Mouse (Mus musculus): ENCODE data around the gene Samd4. TPM values are rescaled to one million over a fixed set of nuclear protein-coding genes. Genes with fewer than 3 reads are reported as not detected.

The Samd4 gene
- polyA plus RNA-seq, 1 experiment: 0.02 TPM

DNA sequence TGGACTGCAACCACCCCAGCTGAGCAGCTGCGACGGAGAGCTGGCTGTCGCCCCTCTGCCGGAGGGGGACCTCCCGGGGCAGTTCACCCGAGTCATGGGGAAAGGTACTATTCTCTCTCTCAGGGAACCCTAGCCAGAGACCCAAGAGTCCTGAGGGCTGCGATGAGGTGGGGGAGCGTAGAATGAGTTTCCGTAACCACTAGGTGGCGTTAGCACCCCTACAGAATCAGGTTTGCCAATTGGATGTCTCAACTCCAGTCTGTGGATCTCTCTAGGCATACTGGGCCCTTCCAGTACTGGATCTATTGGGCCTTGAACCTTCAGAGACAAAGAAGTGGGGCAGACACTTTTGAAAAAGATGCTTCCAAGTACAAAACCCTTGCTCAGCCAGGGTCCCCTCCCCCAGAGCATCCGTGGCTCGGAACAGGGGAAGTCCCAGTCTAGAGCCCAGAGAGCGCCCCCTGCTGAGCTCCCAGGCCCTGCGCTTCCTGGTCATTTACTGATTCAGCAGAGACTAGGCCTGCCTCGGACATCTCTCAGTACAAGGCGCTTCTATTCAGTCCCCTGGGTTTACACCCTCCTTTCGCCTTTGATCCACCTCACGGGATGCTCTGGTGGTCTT lies 191.5 kb downstream of the Samd4 start:
- Histone ChIP-seq H3K4me1 (no peaks in the 10 kb centered on the region), H3K9me3 (no peaks in the 10 kb centered on the region)
- TF ChIP-seq FLI1 (IDR thresholded peaks at IDR 0.05; ENCODE audit: low read length): no peak
- TF ChIP-seq GATA1 (IDR thresholded peaks at IDR 0.05; ENCODE audit: borderline replicate concordance, low read length): no peak

GRCm38 (mm10) chr14:47075010-47075677 lies 192.5 kb downstream of the Samd4 start:
- peaks cover 42% of the 10 kb centered on the region for H3K27me3 ChIP-seq (replicated peaks)
- no peaks in the 10 kb centered on the region for H3K36me3 ChIP-seq (replicated peaks; ENCODE audit: low read length)
- H3K4me1 ChIP-seq: no peaks in the 10 kb centered on the region
- TF ChIP-seq GATA1 (IDR thresholded peaks at IDR 0.05; ENCODE audit: borderline replicate concordance, low read length) (no peak), FLI1 (IDR thresholded peaks at IDR 0.05; ENCODE audit: low read length) (no peak)
- H3K9me3 ChIP-seq: no peaks in the 10 kb centered on the region
- no peak overlapping the region for H3K4me3 ChIP-seq (replicated peaks)

More for the DNA sequence above, 191.5 kb downstream of the Samd4 start:
- Histone ChIP-seq H3K36me3 (replicated peaks; ENCODE audit: low read length) (no peaks in the 10 kb centered on the region), H3K27me3 (replicated peaks) (peaks cover 36% of the 10 kb centered on the region), H3K4me3 (replicated peaks) (no peak overlapping the region)

DNA sequence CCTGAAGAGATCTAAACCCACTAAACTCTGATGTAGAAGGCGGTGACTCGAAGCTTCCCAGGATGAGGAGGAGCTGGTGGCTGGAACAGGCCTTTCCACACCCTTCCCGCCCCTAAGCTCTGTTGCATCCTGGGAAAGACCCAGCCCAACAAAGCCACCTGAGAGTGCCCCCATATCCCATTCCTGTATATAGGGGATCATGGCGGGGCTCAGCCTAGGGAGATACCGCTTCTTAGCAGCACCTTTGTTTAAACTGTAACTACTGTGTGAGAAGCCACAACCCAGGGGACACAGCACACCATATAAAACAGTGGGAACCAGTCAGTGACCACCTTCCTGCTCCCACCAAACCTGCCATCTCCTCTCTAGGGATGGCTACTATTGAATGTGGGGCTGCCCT lies 193.2 kb downstream of the Samd4 start:
- no peaks in the 10 kb centered on the region for H3K4me1 ChIP-seq

GRCm38 (mm10) chr14:47076956-47077575 lies 194.4 kb downstream of the Samd4 start:
- Histone ChIP-seq H3K9me3 (no peaks in the 10 kb centered on the region), H3K4me1 (no peaks in the 10 kb centered on the region), H3K27me3 (replicated peaks) (peaks cover 51% of the 10 kb centered on the region), H3K36me3 (replicated peaks; ENCODE audit: low read length) (no peaks in the 10 kb centered on the region), H3K4me3 (replicated peaks) (no peak overlapping the region)
- no peak for TF ChIP-seq GATA1 (IDR thresholded peaks at IDR 0.05; ENCODE audit: borderline replicate concordance, low read length)
- TF ChIP-seq FLI1 (IDR thresholded peaks at IDR 0.05; ENCODE audit: low read length): no peak

More for the DNA sequence above, 193.2 kb downstream of the Samd4 start:
- TF ChIP-seq FLI1 (IDR thresholded peaks at IDR 0.05; ENCODE audit: low read length) (no peak), GATA1 (IDR thresholded peaks at IDR 0.05; ENCODE audit: borderline replicate concordance, low read length) (no peak)
- Histone ChIP-seq H3K4me3 (replicated peaks) (no peak overlapping the region), H3K27me3 (replicated peaks) (peaks cover 49% of the 10 kb centered on the region), H3K9me3 (no peaks in the 10 kb centered on the region), H3K36me3 (replicated peaks; ENCODE audit: low read length) (no peaks in the 10 kb centered on the region)

DNA sequence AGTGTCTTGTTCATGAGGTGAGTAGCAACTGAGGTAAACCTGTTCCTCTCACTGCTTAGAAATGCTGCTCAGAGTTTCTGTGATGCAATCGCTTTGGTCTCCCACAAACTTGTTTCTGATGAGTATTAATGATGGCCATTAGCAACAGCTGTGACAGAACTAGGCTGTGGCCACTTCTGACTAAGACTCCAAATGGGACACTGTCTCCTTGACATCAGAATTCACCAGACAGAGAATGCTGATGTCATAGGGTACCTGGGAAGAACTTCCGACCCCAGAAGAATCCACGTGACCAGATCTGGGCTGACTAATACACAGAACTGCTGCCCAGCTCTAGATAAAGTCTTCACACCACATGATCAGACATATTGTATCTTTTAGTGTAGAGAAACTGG lies 194.9 kb downstream of the Samd4 start:
- Histone ChIP-seq H3K4me3 (replicated peaks) (no peak overlapping the region), H3K4me1 (no peaks in the 10 kb centered on the region), H3K27me3 (replicated peaks) (peaks cover 49% of the 10 kb centered on the region), H3K9me3 (no peaks in the 10 kb centered on the region), H3K36me3 (replicated peaks; ENCODE audit: low read length) (no peaks in the 10 kb centered on the region)
- no peak for TF ChIP-seq GATA1 (IDR thresholded peaks at IDR 0.05; ENCODE audit: borderline replicate concordance, low read length)
- TF ChIP-seq FLI1 (IDR thresholded peaks at IDR 0.05; ENCODE audit: low read length): no peak

DNA sequence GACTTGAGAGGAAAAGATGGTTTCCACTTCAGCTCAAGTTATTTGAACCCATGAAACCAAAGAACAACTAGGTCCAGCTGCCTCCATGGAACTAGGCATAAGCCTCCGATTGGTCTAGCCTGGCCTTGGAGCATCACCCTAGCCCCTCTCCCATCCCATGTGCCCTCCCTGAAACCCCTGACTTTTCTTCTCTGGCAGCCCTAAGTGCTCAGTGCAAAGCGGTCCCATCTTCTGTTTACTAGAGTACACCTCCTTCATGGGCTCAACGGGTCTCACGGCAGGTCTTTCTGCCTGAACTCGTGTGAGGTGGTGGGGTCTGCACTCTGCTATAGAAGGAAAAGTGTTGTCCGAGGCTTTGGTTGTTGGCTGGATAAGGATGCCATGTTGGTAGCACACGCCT lies 197.3 kb downstream of the Samd4 start:
- Histone ChIP-seq H3K4me1 (no peaks in the 10 kb centered on the region), H3K9me3 (no peaks in the 10 kb centered on the region), H3K4me3 (replicated peaks) (no peak overlapping the region), H3K27me3 (replicated peaks) (peaks cover 56% of the 10 kb centered on the region), H3K36me3 (replicated peaks; ENCODE audit: low read length) (no peaks in the 10 kb centered on the region)
- no peak for TF ChIP-seq GATA1 (IDR thresholded peaks at IDR 0.05; ENCODE audit: borderline replicate concordance, low read length)
- no peak for TF ChIP-seq FLI1 (IDR thresholded peaks at IDR 0.05; ENCODE audit: low read length)

DNA sequence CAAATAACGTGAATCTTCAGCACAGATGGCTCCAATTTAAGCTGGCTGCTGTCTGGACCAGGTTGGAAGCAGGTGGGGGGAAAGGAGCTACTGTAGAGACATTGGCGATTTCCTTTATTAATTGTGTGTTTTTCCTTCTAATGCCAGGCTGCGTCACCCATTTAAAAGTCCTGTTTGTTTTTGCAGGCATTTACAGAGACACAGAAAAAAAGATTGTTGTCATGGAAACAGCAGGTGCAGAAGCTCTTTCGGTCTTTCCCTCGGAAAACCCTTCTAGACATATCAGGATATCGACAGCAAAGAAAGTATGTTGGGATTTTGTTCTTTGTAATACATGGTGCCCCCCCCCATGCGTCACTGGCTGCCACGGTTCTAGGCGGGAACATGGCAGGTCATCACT lies 200.7 kb downstream of the Samd4 start:
- Histone ChIP-seq H3K9me3 (no peaks in the 10 kb centered on the region), H3K4me3 (replicated peaks) (no peak overlapping the region), H3K27me3 (replicated peaks) (peaks cover 48% of the 10 kb centered on the region), H3K36me3 (replicated peaks; ENCODE audit: low read length) (no peaks in the 10 kb centered on the region), H3K4me1 (peaks cover 17% of the 10 kb centered on the region)
- TF ChIP-seq FLI1 (IDR thresholded peaks at IDR 0.05; ENCODE audit: low read length): no peak
- TF ChIP-seq GATA1 (IDR thresholded peaks at IDR 0.05; ENCODE audit: borderline replicate concordance, low read length): no peak

- Histone ChIP-seq H3K4me3 (replicated peaks) (no peak overlapping the region), H3K4me1 (peaks cover 18% of the 10 kb centered on the region), H3K36me3 (replicated peaks; ENCODE audit: low read length) (no peaks in the 10 kb centered on the region), H3K9me3 (no peaks in the 10 kb centered on the region), H3K27me3 (replicated peaks) (peaks cover 46% of the 10 kb centered on the region)
- TF ChIP-seq GATA1 (IDR thresholded peaks at IDR 0.05; ENCODE audit: borderline replicate concordance, low read length) (no peak), FLI1 (IDR thresholded peaks at IDR 0.05; ENCODE audit: low read length) (no peak)
Observed at GRCm38 (mm10) chr14:47083838-47084237, 201.2 kb downstream of the Samd4 start.

DNA sequence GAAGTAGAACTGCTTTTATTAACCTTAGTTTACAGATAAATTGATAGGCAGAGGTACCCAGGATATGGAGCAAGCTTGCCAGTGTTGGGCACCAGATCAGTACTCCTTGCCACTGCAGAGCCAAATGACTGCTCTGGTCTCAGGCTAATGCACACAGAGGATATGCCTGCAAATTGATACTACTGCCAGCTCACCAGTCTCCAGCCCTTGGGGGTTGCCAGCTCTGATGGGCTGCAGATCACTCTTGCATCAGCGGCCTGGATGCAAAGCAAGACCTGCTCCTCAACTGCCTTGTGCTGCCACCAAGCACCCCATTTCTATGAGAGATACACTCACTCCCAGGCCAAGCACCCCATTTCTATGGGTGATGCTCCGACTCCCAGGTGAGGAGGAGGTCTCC lies 202.0 kb downstream of the Samd4 start:
- H3K36me3 ChIP-seq (replicated peaks; ENCODE audit: low read length): no peaks in the 10 kb centered on the region
- H3K4me1 ChIP-seq: peaks cover 18% of the 10 kb centered on the region
- peaks cover 46% of the 10 kb centered on the region for H3K27me3 ChIP-seq (replicated peaks)
- no peak overlapping the region for H3K4me3 ChIP-seq (replicated peaks)
- TF ChIP-seq GATA1 (IDR thresholded peaks at IDR 0.05; ENCODE audit: borderline replicate concordance, low read length) (no peak), FLI1 (IDR thresholded peaks at IDR 0.05; ENCODE audit: low read length) (no peak)
- H3K9me3 ChIP-seq: no peaks in the 10 kb centered on the region

- no peaks in the 10 kb centered on the region for H3K36me3 ChIP-seq (replicated peaks; ENCODE audit: low read length)
- no peak overlapping the region for H3K4me3 ChIP-seq (replicated peaks)
- TF ChIP-seq FLI1 (IDR thresholded peaks at IDR 0.05; ENCODE audit: low read length): no peak
- no peak for TF ChIP-seq GATA1 (IDR thresholded peaks at IDR 0.05; ENCODE audit: borderline replicate concordance, low read length)
- peaks cover 22% of the 10 kb centered on the region for H3K4me1 ChIP-seq
- H3K9me3 ChIP-seq: no peaks in the 10 kb centered on the region
- H3K27me3 ChIP-seq (replicated peaks): peaks cover 41% of the 10 kb centered on the region
Observed at GRCm38 (mm10) chr14:47086123-47086522, 203.5 kb downstream of the Samd4 start.

Measured in megakaryocyte, embryonic 14.5 days (primary cell).